Mouse (Mus musculus) right cerebral cortex, postnatal 10 days (tissue): ENCODE results near the gene Cic.
A peak's percentile ranks its signal among the peaks of the same experiment; 100 is the strongest.

ENCODE experiments used
- DNase-seq, 2 experiments: peaks; one replicate each; pipeline ENCODE4 v3.0.0; 2021; ENCODE audit warnings: low spot score in 2 of 2

Cic gene

DNA sequence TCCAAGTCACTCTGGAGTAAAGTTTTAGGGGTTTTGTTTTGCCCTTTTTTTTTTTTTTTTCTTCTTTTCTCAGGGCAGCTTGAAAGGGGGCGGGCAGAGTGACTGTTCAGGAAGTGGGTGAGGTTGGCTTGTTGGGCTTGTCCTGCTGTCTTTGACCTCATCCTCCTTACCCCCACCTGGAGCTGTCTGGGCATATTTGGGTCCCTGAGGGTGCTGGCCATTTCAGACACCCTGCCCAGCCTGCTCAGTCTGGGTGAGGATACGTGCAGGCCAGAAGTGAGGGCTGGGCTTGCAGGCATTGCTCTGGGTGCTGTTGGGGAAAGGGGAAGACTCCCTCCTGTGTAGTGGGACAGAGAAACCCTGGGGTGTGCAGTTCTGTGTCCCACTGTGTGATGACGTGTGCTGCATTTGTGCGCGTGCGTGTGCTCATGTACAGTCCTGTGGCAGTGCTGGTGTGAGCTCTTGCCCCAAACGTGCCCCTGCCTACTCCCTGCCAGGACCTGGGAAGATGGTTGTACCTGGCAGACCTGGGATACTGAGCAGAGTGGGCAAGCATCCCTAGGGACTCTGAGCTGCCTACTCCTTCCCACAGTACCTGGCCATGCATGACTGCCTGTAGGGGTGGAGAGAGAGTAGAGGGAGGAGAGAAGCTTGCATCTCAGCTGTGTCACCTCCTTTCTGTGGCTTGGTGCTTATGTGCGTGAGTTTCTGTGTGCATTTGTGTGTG, 2.2 kb downstream of the Cic start:
- DNase-seq: peak in 1 of 2 experiments; percentile 27

DNA sequence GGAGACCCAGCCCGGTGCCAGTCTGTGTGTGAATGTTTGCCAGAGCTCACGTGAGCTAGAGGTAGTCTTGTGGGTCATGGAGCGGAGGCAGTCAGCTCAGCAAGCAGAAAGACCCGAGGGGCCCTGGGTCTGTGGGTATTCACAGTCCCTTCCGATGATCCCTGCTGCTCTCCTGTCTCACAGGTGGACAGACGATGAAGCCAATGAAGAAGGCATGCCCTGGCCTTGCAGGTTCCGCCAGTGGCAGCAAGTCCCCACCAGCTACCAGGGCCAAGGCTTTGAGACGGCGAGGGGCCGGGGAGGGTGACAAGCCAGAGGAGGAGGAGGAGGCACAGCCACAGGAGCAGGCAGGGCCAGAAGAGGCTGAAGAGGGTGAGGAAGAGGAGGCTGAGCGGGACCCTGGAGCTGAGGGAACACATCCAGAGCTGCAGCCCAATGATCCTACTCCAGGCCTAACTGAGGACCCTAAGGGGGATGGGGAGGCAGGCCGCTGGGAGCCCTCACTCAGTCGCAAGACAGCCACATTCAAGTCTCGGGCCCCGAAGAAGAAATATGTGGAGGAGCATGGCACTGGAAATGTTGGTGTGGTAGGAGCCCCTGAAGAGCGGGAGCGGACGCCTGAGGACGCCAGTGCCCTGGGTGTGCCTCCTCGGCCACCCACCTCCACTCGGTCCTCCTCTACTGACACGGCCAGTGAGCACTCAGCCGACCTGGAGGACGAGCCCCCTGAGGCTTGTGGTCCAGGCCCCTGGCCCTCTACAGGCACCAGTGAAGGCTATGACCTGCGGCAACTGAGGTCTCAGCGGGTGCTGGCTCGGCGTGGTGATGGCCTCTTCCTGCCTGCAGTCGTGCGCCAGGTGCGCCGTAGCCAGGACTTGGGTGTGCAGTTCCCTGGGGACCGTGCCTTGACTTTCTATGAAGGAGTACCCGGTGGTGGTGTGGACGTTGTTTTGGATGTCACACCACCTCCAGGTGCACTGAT, 3.4 kb downstream of the Cic start:
- DNase-seq: peak in 1 of 2 experiments; percentile 35

DNA sequence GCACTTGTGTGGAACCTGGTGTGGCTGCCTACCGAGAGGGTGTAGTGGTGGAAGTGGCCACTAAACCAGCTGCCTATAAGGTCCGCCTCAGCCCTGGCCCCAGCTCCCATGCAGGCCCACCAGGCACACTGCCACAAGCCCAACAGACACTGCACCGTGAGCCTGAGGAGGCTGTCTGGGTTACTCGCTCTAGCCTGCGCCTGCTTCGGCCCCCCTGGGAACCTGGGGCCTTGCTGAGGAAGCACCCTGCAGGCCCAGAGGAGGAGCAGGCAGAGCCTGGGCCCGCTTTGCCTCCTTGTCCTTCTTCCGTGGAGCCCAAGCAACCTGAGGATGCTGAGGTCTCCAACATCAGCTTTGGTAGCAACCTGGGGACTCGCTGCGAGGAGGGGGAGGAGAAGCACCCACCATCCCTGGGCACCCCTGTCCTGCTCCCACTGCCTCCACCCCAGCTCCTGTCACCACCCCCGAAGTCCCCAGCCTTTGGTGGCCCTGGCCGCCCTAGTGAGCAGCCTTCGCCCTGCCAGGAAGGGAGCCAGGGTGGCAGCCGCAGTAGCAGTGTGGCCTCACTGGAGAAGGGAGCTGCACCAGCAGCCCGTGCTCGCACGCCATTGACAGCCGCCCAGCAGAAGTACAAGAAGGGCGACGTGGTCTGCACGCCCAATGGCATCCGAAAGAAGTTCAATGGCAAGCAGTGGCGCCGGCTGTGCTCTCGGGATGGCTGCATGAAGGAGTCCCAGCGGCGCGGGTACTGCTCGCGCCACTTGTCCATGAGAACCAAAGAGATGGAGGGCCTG, 4.3 kb downstream of the Cic start:
- peak in 1 of 2 experiments; percentile 26 for DNase-seq

- peak in 1 of 2 experiments; percentile 33 for DNase-seq
Measured at GRCm38 (mm10) chr7:25272445-25273258, 5.1 kb downstream of the Cic start.

- peak in 1 of 2 experiments; percentile 32 for DNase-seq
Measured at GRCm38 (mm10) chr7:25273259-25274241, 6.0 kb downstream of the Cic start.

DNA sequence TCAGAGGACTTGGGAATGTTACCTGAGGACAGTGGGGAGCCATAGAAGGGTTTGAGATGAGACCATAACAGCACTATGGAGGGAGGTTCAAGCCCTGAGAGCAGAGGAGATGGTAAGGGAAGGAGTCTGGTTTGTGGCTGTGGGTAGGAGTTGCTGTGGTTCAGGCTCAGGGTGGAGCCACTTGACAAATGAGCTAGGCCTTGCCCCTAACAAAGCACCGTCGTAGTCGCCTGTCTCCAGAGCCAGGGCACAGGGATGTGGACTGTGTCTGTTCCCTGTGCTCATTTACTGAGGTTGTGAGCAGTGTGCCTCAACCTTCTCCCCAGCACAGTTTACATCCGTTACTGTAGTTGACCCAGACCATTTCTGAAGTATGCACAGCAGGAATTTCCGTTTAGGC, 7.1 kb downstream of the Cic start:
- DNase-seq: peak in 1 of 2 experiments; percentile 17

DNA sequence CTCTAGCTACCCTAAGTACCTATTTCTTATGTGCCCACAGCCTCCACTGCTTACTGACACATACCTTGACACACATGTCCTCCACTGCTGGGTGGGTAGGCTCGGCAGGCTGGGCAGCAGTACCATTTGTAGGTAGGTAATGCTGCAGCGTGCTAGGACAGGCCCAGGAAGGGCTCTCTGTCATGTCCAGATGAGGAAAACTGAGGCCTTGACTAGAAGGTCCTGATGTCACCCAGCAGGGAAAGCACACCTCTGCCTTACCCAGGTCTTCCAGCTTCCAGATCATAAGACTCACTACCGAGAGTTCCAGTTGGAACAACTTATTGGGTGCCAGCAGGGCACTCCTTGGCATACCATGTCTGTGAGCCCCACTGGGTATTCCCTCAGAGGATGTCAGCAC, 7.5 kb downstream of the Cic start:
- no peak for DNase-seq

DNA sequence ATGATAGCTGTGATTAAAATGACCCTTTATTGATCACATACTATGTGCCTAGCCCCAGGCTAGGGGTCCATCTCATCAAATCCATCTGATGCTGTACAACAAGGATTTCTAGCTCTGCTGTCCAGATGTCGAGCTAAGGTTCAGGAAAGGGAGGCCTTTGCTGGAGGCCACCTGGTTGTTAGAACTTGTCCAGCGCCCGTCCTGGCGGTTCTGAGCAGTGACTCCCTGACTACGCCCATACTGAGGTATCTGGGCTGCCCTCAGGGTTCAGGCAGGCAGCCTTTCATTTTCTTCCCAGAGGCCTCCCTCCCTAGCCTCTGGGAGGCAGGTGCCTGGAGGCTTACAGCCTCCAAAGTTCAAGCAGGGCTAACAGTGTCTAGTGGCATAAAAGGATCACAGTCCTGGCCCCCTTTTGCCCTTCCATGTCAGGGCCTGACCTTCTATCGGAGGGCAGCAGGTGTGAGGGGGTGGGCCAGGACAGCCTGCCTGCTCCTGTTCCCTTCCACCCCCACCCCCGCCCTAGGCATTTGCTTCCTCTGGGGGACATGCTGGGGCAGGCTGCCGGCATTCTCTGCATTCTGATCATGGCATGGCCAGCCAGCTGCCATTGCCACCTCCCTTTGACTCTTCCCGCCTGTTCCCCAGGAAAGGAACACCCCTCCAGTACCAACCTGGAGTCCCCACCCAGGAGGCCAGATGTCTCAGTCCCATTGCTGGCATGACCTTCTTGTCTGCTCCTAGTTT, 8.2 kb downstream of the Cic start:
- no peak for DNase-seq

DNA sequence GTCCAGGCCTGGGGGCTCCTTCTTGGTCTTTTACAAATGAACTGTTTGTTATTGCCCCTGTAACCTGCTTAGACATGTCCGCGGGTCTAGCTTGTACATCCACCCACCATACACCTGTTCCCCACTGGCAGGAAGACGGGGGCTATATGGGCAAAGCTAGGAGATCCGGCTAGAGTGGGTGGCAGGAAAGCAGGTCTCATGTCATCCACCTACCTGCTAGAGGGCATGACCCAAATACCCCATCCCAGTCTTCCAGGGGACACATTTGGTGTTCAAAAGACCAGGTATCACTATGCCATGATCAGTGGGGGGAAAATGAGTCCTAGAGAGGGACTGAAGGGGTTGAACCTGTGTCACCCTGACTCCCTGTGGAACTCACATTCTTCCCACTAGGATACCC, 9.9 kb downstream of the Cic start:
- no peak for DNase-seq

DNA sequence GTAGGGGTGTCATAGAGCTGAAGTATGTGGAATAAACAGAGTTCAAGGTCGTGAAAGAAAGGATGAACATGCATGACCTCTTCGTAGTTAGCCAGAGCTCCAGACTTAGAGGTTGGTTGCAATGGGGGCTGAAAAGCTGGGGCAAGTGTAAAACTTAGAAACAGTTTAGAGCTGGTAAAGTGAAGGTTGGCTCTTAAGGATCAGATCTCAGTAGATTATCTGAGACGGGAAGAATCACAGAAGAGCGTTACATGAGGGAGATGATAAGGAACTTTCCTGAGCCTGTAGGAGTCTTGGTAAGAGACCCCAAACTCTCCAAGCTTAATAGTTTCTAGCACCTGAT, 10.5 kb downstream of the Cic start:
- DNase-seq: no peak

DNA sequence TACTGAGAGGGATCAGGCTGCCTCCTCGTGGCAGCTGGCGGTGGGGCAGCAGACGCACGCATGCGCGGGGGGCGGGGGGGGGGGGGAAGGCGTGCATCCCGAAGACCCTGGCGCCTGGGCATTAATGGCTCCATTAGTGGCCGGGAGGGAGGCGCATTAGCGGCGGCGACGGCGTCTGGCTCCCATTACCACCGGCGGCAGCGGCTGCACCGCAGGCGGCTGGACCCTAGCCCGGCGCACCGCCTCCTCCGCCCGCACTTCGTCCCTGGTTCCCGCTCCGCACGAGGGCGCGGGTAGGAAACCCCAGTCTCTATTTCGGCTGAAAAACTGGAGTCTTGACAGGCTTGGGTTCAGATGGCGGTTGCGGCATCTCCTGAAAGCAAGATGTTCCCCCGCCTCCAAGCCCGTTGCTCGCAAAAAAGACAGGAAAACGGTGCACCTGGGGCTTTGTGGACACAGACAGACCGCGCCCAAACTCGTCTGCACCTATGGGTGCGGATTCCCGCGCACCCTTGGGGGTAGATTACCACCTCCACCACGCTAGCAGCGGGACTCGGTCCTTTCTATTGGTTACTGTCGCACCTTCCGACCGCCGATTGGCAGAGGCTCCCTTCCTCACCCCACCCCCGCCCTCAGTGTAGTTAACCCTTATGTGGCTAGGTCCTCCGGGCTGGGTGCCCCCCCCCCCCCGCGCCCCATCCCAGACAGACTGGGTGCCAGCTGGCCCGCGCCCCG, 11.0 kb downstream of the Cic start:
- peak; percentile 94 to 96 for DNase-seq

- peak; percentile 96 for DNase-seq
Measured at GRCm38 (mm10) chr7:25279076-25279860, 11.8 kb downstream of the Cic start.

DNA sequence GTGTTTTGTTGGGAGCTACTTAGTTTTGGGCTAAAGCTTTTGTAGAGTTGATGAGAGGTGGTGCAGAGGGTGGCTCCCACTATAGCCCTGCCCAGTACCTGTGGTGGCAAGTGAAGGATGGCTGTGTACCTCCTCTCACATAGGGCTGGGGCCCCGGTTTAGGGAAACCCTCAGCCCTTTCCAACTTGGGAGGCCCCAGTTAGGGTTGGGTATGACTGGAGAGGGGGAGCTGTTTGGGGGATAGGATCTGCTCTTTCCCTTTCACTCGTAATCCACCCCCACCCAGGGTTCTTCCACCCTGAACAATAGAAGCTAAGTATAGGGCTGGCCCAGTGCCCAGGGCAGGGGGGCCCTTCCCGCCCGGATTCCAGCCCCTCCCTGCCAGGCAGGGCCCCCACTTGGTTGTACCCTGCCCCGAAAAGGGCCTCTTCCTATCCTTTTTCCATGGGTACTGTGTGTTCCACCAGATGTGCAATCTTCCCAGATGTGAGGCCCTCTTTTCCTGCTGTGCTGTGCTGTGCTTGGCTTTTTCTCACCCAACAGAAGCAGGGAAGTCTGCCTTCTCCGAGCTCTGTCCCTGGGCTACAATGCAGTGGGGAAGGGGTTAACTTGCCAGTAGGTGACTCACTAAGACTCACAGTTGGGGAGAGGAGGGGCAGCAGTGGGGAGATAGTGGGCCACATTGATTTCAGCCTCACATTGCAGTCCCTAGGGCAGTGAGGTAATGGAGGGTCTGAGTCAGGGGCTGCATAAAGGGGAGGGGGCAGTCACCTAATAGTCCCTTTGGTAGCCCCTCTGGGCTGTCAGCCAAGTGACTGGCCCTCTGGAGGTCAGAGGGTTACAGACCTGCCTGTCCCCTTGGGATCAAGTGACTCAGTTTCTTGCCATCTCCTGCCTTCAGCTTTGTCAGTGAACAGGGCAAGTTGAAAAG, 12.6 kb downstream of the Cic start:
- peak; percentile 67 to 80 for DNase-seq

- no peak for DNase-seq
Measured at GRCm38 (mm10) chr7:25281166-25281733, 13.7 kb downstream of the Cic start.

GRCm38 (mm10) chr7:25281734-25282601, 14.5 kb downstream of the Cic start:
- peak; percentile 98 for DNase-seq
